Mouse (Mus musculus) left cerebral cortex, adult 8-10 months (tissue): ENCODE results near the gene Cmas. TPM values are rescaled to one million over a fixed set of nuclear protein-coding genes. Genes with fewer than 3 reads are reported as not detected.

Experiments used
- DNase-seq, 2 experiments: peaks; one replicate each; pipeline ENCODE4 v3.0.0; 2022; ENCODE audit warnings: low spot score in 2 of 2
- total RNA-seq, 4 experiments: library from RNA; stranded (reverse); gene quantifications; 2 replicates each; pipeline ENCODE4 v1.2.4; 2022

The Cmas gene
- total RNA-seq, 4 experiments from 2014 or later: 104 to 115 (median 109) TPM

GRCm38 (mm10) chr6:142752331-142753246 lies 3.9 kb upstream of the Cmas start:
- no peak for DNase-seq

GRCm38 (mm10) chr6:142757334-142757965 lies 964 bp downstream of the Cmas start:
- DNase-seq: no peak

DNA sequence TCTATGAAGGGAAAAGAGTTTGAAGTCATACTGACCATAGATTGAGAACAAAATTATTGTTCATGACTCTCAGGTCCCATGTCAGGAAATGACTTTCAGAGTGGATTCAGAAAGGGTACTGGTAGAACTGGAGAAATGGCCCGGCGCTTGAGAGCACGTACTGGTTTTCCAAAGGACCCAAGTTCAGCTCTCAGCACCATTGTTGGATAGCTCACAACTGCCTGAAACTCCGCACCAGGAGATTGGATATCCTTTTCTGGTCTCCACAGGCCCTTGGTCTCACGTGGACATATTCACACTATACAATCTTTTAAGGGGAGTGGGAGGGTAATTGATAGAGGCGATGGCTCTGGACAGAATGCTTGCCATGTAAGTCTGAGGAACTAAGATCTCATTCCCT lies 1.5 kb downstream of the Cmas start:
- no peak for DNase-seq

DNA sequence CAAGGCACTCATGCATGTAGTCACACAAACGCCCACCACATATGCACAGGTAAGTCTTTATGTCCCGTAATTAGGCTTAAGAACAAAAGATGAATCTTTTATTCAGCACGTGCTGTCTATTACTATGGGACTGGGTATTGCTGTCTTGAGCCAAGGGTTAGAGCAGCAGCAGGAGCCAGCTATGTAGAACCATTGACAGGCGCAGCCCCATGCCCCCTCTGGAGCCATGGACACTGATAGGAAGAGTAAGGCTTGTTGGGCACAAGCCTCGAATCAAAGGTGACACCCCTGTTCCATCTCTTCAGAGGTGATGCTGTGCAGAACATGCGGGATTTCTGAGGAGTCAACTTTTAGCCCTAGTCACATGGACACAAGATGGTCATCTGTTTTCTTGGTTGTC lies 2.1 kb downstream of the Cmas start:
- no peak for DNase-seq

DNA sequence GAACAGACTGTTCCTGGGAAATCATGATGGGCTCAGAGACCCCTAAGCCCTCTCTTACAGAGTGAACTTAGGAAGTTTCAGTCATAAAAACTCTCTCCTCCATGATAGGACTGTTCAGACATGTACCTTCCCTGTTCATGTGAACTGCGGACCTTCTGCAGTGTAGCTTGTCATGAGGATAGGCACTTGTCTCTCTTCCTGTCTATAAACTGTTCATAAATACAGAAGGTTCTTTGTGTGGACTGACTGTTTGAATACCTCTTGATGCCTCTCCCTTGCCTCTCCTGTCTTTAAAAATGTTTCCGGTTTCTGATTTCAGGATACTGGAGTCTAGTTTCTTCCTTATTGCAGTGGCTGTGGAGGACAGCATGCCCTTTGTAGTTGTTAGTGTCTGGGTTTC lies 3.1 kb downstream of the Cmas start:
- no peak for DNase-seq

GRCm38 (mm10) chr6:142764933-142765332 lies 8.4 kb downstream of the Cmas start:
- no peak for DNase-seq

DNA sequence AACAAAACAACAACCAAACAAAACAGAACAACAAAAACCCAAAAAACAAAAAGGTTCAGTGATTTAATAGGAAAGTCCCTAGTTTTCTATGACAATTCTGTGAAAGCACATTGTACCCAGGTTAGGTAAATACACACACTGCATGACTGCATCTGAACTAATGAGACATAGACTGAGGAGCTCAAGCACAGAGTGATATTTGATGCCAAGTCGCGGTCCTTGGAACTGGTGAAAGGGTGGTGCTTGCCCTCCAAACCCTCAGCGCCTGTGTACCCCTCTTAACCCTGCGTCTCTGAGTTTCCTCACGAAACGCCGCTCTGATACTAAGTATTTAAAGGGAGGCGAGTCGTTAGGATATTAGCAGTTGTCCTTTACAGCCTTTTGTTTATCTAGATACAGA lies 10.8 kb downstream of the Cmas start:
- DNase-seq: no peak

DNA sequence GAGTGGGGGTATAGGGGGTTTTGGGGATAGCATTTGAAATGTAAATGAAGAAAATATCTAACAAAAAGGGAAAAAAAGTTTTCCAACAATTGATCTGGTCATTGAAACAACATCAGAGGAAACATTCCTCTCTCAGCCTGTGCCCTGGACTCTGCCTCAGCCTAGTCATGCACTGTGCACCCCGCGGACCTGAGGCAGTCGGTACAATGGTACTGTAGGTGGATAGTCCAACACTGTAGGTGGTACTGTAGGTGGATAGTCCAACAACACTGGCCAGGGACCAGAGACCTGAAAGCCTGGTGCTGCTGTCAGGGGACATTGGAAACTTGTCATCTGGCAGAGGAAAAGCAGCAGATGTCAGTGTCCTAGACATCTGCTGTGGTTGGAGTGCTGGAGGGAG lies 13.4 kb downstream of the Cmas start:
- DNase-seq: no peak

DNA sequence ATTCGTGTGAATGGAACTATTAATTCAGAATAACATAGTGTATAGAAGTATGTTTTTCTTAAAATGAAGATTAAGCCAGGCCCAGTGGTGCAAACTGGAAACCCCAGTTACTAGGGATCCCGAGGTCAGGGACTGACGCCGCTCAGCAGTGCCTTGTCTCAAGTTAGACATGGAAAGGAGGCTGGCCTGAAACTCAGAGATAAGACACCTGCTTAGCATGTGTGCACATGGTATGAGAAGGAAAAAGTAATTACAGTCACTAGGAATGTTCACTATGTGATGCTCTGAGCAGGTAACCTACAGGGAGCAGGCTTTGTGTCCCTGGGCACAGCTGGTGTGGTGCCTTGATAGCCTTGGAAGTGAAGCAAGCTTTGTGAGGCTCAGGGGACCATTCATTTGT lies 15.2 kb downstream of the Cmas start:
- no peak for DNase-seq

DNA sequence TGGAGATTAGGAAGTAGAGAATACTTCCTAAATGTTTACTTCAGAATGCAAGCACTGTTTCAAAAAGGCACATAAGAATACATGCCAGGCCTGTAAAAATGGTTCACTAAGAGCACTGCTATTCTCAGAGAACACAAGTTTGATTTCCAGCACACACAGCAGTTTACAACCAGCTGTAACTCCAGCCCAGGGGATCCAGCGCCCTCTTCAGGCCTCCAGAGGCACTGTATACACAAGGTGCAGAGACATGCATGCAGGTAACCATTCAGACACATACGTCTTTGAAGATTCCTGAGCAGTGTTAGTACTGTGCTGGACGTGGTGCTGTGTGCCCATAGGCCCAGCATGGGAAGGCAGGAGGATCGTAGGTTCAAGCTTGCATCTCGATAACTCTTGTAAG lies 17.1 kb downstream of the Cmas start:
- no peak for DNase-seq

- no peak for DNase-seq
Observed at GRCm38 (mm10) chr6:142776935-142777334, 20.4 kb downstream of the Cmas start.

DNA sequence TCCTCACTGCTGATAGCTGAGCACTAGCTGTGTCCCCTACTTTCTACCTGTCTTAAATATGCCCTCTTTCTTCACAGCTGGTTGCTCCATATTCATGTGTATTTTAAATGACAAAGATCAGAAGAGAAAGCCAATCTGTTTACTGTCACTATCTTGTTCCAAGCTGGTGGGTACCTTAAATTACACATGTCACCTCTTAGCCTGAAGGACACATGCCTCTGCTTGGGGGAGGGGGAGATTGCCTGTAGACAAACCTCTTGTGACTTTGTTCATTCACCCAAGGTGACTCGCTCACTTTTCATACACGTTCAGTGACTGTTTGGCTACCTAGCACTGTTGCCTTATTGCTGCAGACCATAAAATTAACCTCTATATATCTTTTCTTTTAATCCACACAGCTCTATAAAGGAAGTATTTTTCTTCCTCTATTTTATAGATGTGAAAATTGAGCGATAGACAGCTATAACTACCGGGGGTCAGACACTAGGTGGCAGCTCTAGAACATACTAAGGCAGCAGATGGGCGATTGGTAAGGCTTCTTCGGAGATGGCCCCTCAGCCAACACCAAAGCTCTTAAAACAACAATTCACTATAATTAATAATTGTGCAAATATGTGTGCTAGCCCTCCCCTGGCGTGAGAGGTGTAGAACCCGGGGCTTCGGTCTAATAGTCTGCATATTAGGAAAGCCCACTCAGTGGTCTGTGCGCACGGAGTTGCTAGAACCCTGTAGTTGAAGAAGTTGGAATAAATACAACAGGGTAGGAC lies 22.7 kb downstream of the Cmas start:
- peak in 1 of 2 experiments; percentile 37 for DNase-seq

DNA sequence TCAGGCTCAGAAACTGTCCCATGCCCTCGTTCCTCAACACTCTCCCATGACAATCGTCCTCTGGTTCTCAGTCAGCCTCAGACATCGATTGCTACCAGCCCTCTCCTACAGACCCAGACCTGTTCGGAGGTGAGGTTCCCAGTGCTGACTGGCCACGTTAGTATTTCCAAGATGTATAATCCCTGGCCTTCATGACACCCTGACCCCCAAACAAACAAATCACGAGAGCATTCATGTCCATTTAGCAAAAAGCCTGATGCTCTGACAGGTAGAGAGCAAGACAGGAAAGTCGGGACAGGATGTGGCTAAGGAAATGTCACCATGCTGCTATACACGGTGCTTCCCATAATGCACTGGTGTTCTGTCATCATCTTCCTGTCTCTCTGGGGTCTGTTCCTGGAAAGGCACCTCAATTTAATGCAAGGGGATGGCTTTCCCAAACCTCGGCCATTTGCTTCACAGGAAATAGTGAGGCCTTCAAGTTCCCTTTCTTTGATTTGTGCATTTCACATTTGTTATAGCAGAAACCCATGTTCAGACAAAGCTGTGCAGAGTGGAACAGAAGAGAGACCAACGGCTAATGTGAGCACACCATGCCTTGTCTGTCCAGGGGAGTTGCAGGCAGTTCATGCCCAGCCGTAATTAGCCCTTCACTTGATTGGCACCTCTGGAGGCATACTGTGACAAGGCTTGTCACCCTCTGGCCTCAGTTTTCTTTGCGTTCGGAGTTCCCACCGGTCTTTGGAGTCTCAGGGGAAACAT lies 23.5 kb downstream of the Cmas start:
- no peak for DNase-seq

DNA sequence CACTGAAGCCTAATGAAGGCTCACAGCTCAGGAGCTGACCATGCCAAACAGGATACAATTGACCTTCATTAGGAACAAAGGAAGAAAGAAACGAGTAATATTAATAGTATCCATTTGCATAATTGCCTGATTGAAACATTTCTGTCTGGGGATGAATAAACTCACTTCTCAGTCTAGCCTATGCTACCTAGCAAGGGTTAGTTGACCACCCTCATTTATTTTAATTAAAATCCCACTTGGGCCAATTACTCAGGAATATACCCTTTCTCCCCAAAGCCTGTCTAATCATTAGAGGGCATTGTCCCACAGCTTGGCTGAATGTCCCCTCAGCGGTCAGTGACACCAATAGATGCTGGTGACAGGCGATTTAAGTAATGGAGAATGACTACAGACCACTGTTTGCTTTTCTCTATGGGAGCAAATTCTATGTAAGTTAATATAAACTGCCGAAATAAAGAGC lies 24.1 kb downstream of the Cmas start:
- no peak for DNase-seq

DNA sequence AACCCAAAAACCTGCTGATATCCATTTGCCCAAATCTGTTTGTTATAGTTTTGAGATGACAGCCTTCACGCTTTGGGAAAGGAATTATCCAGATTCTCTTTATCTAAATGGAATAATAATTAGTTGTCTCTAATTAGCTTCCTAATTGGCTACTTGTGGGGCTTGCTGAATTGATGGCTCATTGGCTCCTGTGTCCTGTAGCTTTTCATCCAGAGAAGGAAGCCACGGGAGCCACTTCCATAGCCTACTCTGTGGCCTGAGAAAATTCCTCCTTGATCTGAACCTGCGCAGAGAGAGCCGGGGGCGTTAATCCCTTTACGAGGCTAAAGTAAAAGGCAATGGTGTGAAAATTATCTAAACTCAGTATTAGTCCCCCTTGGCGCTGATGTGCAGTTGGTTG lies 24.8 kb downstream of the Cmas start:
- DNase-seq: no peak

GRCm38 (mm10) chr6:142785343-142785742 lies 28.9 kb downstream of the Cmas start:
- no peak for DNase-seq

DNA sequence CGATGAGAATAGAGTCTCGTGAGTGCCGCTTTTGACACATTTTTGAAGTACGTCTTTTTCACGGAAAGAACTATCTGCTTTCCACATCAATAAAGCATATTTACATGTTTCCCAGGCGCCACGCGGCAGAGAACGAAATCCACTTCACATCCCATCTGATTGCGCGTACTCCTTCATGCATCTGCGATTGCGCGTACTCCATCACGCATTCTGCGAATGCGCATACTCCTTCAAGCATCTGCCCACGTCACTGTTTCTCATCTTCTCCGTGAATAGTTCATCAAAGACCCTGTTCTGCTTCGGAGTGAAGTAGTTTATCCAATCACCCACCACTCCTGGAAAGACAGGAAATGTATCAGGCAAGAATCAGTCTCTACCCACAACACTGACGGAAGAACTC lies 29.6 kb downstream of the Cmas start:
- no peak for DNase-seq

GRCm38 (mm10) chr6:142788042-142788987 lies 31.8 kb downstream of the Cmas start:
- DNase-seq: no peak

DNA sequence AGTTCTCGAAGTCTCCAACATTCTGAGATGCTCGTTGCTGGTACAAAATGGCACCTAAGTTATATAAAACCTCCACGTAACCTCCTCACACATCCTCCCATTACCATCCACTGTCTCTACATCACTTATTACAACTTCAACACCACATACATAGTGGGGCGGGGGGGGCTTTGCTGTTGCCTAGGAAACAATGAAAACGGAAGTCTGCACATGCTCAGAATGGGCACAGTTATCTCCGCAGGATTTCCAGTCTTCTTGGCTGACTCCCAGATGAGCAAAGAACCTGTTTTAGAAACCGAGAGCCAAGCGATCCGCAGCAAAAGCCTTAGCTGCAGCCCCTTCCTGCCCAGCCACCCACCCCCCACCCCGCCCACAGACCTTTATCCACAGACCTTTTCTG lies 33.2 kb downstream of the Cmas start:
- no peak for DNase-seq
